ENCODE assay signal across 18 mouse cellular contexts in genomic region chr11:119718115-119718514, GRCm38 (mm10).
"Had no signal": no experiment of that assay in that cellular context is flagged by ENCODE, and none has a peak within 500 bp of the region (broad histone marks: within the 10 kb centered on the region; RNA-seq: fewer than 3 reads in every experiment).

No protein-coding gene starts in this region.

- H3K4me1 ChIP-seq: midbrain, embryonic 12.5 days had no signal

- H3K27ac ChIP-seq: liver, embryonic 12.5 days; liver, embryonic 14.5 days; midbrain, embryonic 10.5 days; midbrain, embryonic 12.5 days; neural tube, embryonic 13.5 days; neural tube, embryonic 15.5 days had no signal

- H3K27me3 ChIP-seq: liver, embryonic 12.5 days; midbrain, embryonic 12.5 days; neural tube, embryonic 13.5 days; neural tube, embryonic 15.5 days had no signal

- H3K4me3 ChIP-seq: liver, embryonic 12.5 days; midbrain, embryonic 10.5 days; midbrain, embryonic 12.5 days; myocyte; neural tube, embryonic 13.5 days; neural tube, embryonic 15.5 days had no signal

- DNase-seq: lung, embryonic 14.5 days; midbrain, embryonic 14.5 days; retina, postnatal 1 day; right cerebral cortex, adult 18-20 months; right cerebral cortex, postnatal 25 days; right cerebral cortex, postnatal 4 days; spleen, adult 18-20 months; thymus, adult 18-20 months; thymus, postnatal 14 days; thymus, postnatal 36 days had no signal

- H3K9me3 ChIP-seq: liver, embryonic 12.5 days; midbrain, embryonic 12.5 days; neural tube, embryonic 13.5 days; neural tube, embryonic 15.5 days had no signal

- H3K4me2 ChIP-seq: liver, embryonic 12.5 days; lung, embryonic 14.5 days; midbrain, embryonic 12.5 days; neural tube, embryonic 13.5 days; neural tube, embryonic 15.5 days had no signal

- H3K9ac ChIP-seq: liver, embryonic 12.5 days; liver, embryonic 14.5 days; lung, embryonic 14.5 days; midbrain, embryonic 12.5 days; neural tube, embryonic 13.5 days; neural tube, embryonic 15.5 days had no signal

- ATAC-seq: liver, embryonic 12.5 days; midbrain, embryonic 16.5 days had no signal

- H3K36me3 ChIP-seq: neural tube, embryonic 13.5 days; neural tube, embryonic 15.5 days had no signal
